Mouse (Mus musculus) heart, embryonic 14.5 days (tissue): ENCODE measurements around the gene S100a1. TPM values are rescaled to one million over a fixed set of nuclear protein-coding genes. Genes with fewer than 3 reads are reported as not detected.

ENCODE experiments used
- ATAC-seq: fragments of 200-750 bp; cut with Nextera tagmentation; 2 replicates; pipeline ENCODE4 v1.8.0; 2017; ENCODE audit warnings: low read depth, moderate TSS enrichment; ENCODE audit not compliant: insufficient number of reproducible peaks, insufficient read depth, low FRiP score
- H3K27ac ChIP-seq, 2 experiments: fragments of 200-500 bp in 1 of 2; fragments of 300-500 bp in 1 of 2; sonication (generic) in 1 of 2; replicated peaks in 1 of 2; 2 replicates each; pipeline ENCODE4 v1.5.1; 2012 to 2014; ENCODE audit warnings: low read depth in 2 of 2, low read length in 2 of 2, control low read depth in 1 of 2, mild to moderate bottlenecking in 1 of 2, mixed read lengths in 1 of 2; ENCODE audit not compliant: control insufficient read depth in 1 of 2, insufficient read depth in 1 of 2
- H3K27me3 ChIP-seq: fragments of 300-500 bp; sonication (generic); 2 replicates; pipeline ENCODE4 v1.6.1; 2014; ENCODE audit warnings: mild to moderate bottlenecking, low read length, control low read depth; ENCODE audit not compliant: control insufficient read depth, insufficient read depth
- H3K36me3 ChIP-seq: fragments of 300-500 bp; sonication (generic); 2 replicates; pipeline ENCODE4 v1.6.1; 2014; ENCODE audit warnings: mild to moderate bottlenecking, control low read depth, low read length, mixed read lengths; ENCODE audit not compliant: control insufficient read depth, insufficient read depth
- H3K4me1 ChIP-seq, 2 experiments: fragments of 200-500 bp in 1 of 2; fragments of 300-500 bp in 1 of 2; sonication (generic) in 1 of 2; 2 replicates each; pipeline ENCODE4 v1.6.1; 2012 to 2014; ENCODE audit warnings: low read length in 2 of 2, control low read depth in 1 of 2, mixed read lengths in 1 of 2; ENCODE audit not compliant: control insufficient read depth in 2 of 2, insufficient read depth in 2 of 2
- H3K4me2 ChIP-seq: fragments of 300-500 bp; sonication (generic); 2 replicates; pipeline ENCODE4 v1.6.1; 2014; ENCODE audit warnings: mild to moderate bottlenecking, low read length
- H3K4me3 ChIP-seq, 2 experiments: fragments of 200-500 bp in 1 of 2; fragments of 300-500 bp in 1 of 2; sonication (generic) in 1 of 2; 2 replicates each; pipeline ENCODE4 v1.5.1; 2012 to 2014; ENCODE audit warnings: low read length in 2 of 2, mild to moderate bottlenecking in 2 of 2, control low read depth in 1 of 2, low read depth in 1 of 2, moderate library complexity in 1 of 2; ENCODE audit not compliant: control insufficient read depth in 1 of 2, insufficient read depth in 1 of 2
- H3K9ac ChIP-seq: fragments of 300-500 bp; sonication (generic); 2 replicates; pipeline ENCODE4 v1.6.1; 2014; ENCODE audit warnings: mild to moderate bottlenecking, low read length
- H3K9me3 ChIP-seq: fragments of 300-500 bp; sonication (generic); 2 replicates; pipeline ENCODE4 v1.6.1; 2016; ENCODE audit warnings: low read length, control low read depth; ENCODE audit not compliant: control insufficient read depth
- WGBS: fragments of 180-500 bp; shearing (Covaris S2); extraction: QIAGEN DNeasy Blood & Tissue Kit; methylation state at CpG from one replicate; pipeline ENCODE4 v1.1.7; 2014; 5-methylcytosine and 5-hydroxymethylcytosine counted together
- polyA plus RNA-seq: library from polyadenylated mRNA; unstranded; fragments of >200 nt; fragmentation: Nextera tagmentation; extraction: Ambion mirVana; gene quantifications from 2 replicates; pipeline ENCODE4 v1.2.1, GENCODE M21; 2014

Gene S100a1
- polyA plus RNA-seq: 319 and 338 TPM in 2 replicates

GRCm38 (mm10) chr3:90513796-90514590 lies at the start of gene S100a1, which contains the start of gene S100a13:
Gene S100a1 (minus strand): TSS chr3:90514392.
Gene S100a13 (plus strand): TSS chr3:90514435.
- Histone ChIP-seq H3K27ac (peak within 1 kb of the TSS; percentile 77 to 87), H3K9ac (peak within 1 kb of the TSS; percentile 79), H3K9me3 (no peaks in the 10 kb centered on the region), H3K4me2 (peak within 1 kb of the TSS; percentile 92), H3K27me3 (no peaks in the 10 kb centered on the region), H3K36me3 (peaks cover 22% of the 10 kb centered on the region; the same call in 1 of the 2 replicates), H3K4me3 (peak within 1 kb of the TSS; percentile 53 to 55), H3K4me1 (peaks cover 14 to 20% of the 10 kb centered on the region in 2 experiments)
- WGBS: 2% methylated on average over 25 of the region's 25 CpGs
- peak; percentile 57 for ATAC-seq

GRCm38 (mm10) chr3:90560008-90560628 lies 45.9 kb upstream of the S100a1 start, which contains the start of gene S100a3:
Gene S100a3 (plus strand): TSS chr3:90560578.
- no peaks in the 10 kb centered on the region for H3K9me3 ChIP-seq
- no peaks in the 10 kb centered on the region for H3K27me3 ChIP-seq
- H3K4me2 ChIP-seq: no peak within 1 kb of the TSS
- no peaks in the 10 kb centered on the region for H3K4me1 ChIP-seq
- H3K27ac ChIP-seq: no peak within 1 kb of the TSS
- H3K4me3 ChIP-seq: no peak within 1 kb of the TSS
- H3K9ac ChIP-seq: no peak within 1 kb of the TSS
- no peak for ATAC-seq
- 82% methylated on average over 6 of the region's 6 CpGs for WGBS
- no peaks in the 10 kb centered on the region for H3K36me3 ChIP-seq

GRCm38 (mm10) chr3:90555954-90556353 lies 41.8 kb upstream of the S100a1 start:
- Histone ChIP-seq H3K27ac (no peak overlapping the region), H3K9ac (no peak overlapping the region), H3K27me3 (no peaks in the 10 kb centered on the region), H3K4me1 (no peaks in the 10 kb centered on the region), H3K4me2 (no peak overlapping the region), H3K9me3 (no peaks in the 10 kb centered on the region), H3K4me3 (no peak overlapping the region), H3K36me3 (no peaks in the 10 kb centered on the region)
- no peak for ATAC-seq
- 73% methylated on average over 5 of the region's 5 CpGs for WGBS

- ATAC-seq: no peak
- 61% methylated on average over 2 of the region's 2 CpGs for WGBS
Measured at GRCm38 (mm10) chr3:90552231-90552630, 38.0 kb upstream of the S100a1 start.

GRCm38 (mm10) chr3:90550421-90550790 lies 36.2 kb upstream of the S100a1 start:
- Histone ChIP-seq H3K4me2 (no peak overlapping the region), H3K36me3 (no peaks in the 10 kb centered on the region), H3K9me3 (no peaks in the 10 kb centered on the region), H3K4me3 (no peak overlapping the region), H3K9ac (no peak overlapping the region), H3K4me1 (peaks cover 0 to 4% of the 10 kb centered on the region in 2 experiments; a peak in 1 of 4 replicates), H3K27me3 (no peaks in the 10 kb centered on the region), H3K27ac (no peak overlapping the region; a peak in 1 of 4 replicates)
- no peak for ATAC-seq
- 84% methylated on average over 2 of the region's 2 CpGs for WGBS

More at GRCm38 (mm10) chr3:90552231-90552630, 38.0 kb upstream of the S100a1 start:
- Histone ChIP-seq H3K9ac (no peak overlapping the region), H3K4me2 (no peak overlapping the region), H3K27ac (no peak overlapping the region), H3K4me1 (peaks cover 0 to 4% of the 10 kb centered on the region in 2 experiments; a peak in 1 of 4 replicates), H3K27me3 (no peaks in the 10 kb centered on the region), H3K9me3 (no peaks in the 10 kb centered on the region), H3K36me3 (no peaks in the 10 kb centered on the region), H3K4me3 (no peak overlapping the region)

GRCm38 (mm10) chr3:90549676-90550420 lies 35.7 kb upstream of the S100a1 start:
- H3K4me3 ChIP-seq: no peak overlapping the region
- no peak overlapping the region for H3K4me2 ChIP-seq
- WGBS: 59% methylated on average over 5 of the region's 5 CpGs
- H3K9me3 ChIP-seq: no peaks in the 10 kb centered on the region
- no peak overlapping the region; a peak in 1 of 4 replicates for H3K27ac ChIP-seq
- no peak for ATAC-seq
- H3K36me3 ChIP-seq: no peaks in the 10 kb centered on the region
- H3K4me1 ChIP-seq: peaks cover 0 to 4% of the 10 kb centered on the region in 2 experiments; a peak in 1 of 4 replicates
- no peak overlapping the region for H3K9ac ChIP-seq
- no peaks in the 10 kb centered on the region for H3K27me3 ChIP-seq

GRCm38 (mm10) chr3:90540904-90541303 lies 26.7 kb upstream of the S100a1 start:
- 64% methylated on average over 4 of the region's 4 CpGs for WGBS
- Histone ChIP-seq H3K4me3 (peak overlapping the region; percentile 21 to 24; a peak in 3 of 4 replicates), H3K9ac (peak overlapping the region; percentile 50), H3K4me2 (peak overlapping the region; percentile 49), H3K27ac (peak overlapping the region; percentile 45 to 55), H3K9me3 (no peaks in the 10 kb centered on the region), H3K36me3 (no peaks in the 10 kb centered on the region), H3K4me1 (peaks cover 0 to 8% of the 10 kb centered on the region in 2 experiments; a peak in 1 of 4 replicates), H3K27me3 (peaks cover 5% of the 10 kb centered on the region; the same call in 1 of the 2 replicates)
- no peak; the same call in 1 of the 2 replicates for ATAC-seq
